Mouse (Mus musculus) layer of hippocampus, postnatal 25 days (tissue): ENCODE data around the gene Idnk. TPM values are rescaled to one million over a fixed set of nuclear protein-coding genes. Genes with fewer than 3 reads are reported as not detected.

ENCODE experiments used
- DNase-seq, 2 experiments: peaks; one replicate each; pipeline ENCODE4 v3.0.0; 2022; ENCODE audit warnings: mixed read lengths in 2 of 2, low spot score in 1 of 2; ENCODE audit errors: extremely low spot score in 1 of 2
- total RNA-seq, 2 experiments: library from RNA; stranded (reverse); gene quantifications; 2 replicates each; pipeline ENCODE4 v1.2.3; 2021

The Idnk gene
- total RNA-seq = 10 to 100 TPM; 26.3 to 28.2 TPM

GRCm38 (mm10) chr13:58157447-58158098, at the start of gene Idnk:
Idnk (plus strand) TSS chr13:58157649.
- DNase-seq = peak; percentile 58 to 75

GRCm38 (mm10) chr13:58111306-58111705, 46.1 kb upstream of the Idnk start:
- DNase-seq = no peak

- DNase-seq = peak in 1 of 2 experiments; percentile 29
Observed at GRCm38 (mm10) chr13:58112191-58112590, 45.3 kb upstream of the Idnk start.

- peak in 1 of 2 experiments; percentile 23 for DNase-seq
Observed at GRCm38 (mm10) chr13:58112601-58113041, 44.8 kb upstream of the Idnk start.

GRCm38 (mm10) chr13:58113061-58113900, 44.2 kb upstream of the Idnk start, which contains the start of gene Klhl3:
Klhl3 (minus strand) TSS chr13:58113592.
- peak; percentile 69 to 75 for DNase-seq

GRCm38 (mm10) chr13:58115227-58115626, 42.2 kb upstream of the Idnk start:
- DNase-seq = no peak

GRCm38 (mm10) chr13:58116801-58117200, 40.6 kb upstream of the Idnk start:
- DNase-seq = no peak

GRCm38 (mm10) chr13:58117318-58118017, 40.0 kb upstream of the Idnk start:
- peak; percentile 44 to 71 for DNase-seq

GRCm38 (mm10) chr13:58122786-58123297, 34.6 kb upstream of the Idnk start:
- DNase-seq = no peak

- DNase-seq = no peak
Observed at GRCm38 (mm10) chr13:58123381-58123780, 34.1 kb upstream of the Idnk start.

- no peak for DNase-seq
Observed at GRCm38 (mm10) chr13:58124278-58124677, 33.2 kb upstream of the Idnk start.

GRCm38 (mm10) chr13:58124989-58125388, 32.5 kb upstream of the Idnk start:
- no peak for DNase-seq

- no peak for DNase-seq
Observed at GRCm38 (mm10) chr13:58126126-58126525, 31.3 kb upstream of the Idnk start.

- DNase-seq = no peak
Observed at GRCm38 (mm10) chr13:58126862-58127765, 30.3 kb upstream of the Idnk start.

GRCm38 (mm10) chr13:58127766-58128361, 29.6 kb upstream of the Idnk start:
- peak; percentile 48 to 81 for DNase-seq

- peak; percentile 92 to 98 for DNase-seq
Observed at GRCm38 (mm10) chr13:58128396-58128767, 29.1 kb upstream of the Idnk start, which contains the start of gene Hnrnpa0. Hnrnpa0 (minus strand) TSS chr13:58128556.

GRCm38 (mm10) chr13:58128768-58129671, 28.4 kb upstream of the Idnk start:
- peak; percentile 86 to 93 for DNase-seq

- DNase-seq = no peak
Observed at GRCm38 (mm10) chr13:58129687-58130246, 27.7 kb upstream of the Idnk start.
